Mouse (Mus musculus) spleen, embryonic (tissue): ENCODE measurements around the gene Stpg4.

Experiments used
- CTCF ChIA-PET: fragments of 350-600 bp; sonication (Branson Sonifier 250); formaldehyde crosslinking; loops from one replicate; lab custom pipeline; 2022; lab: Charles Lee

Stpg4 gene

DNA sequence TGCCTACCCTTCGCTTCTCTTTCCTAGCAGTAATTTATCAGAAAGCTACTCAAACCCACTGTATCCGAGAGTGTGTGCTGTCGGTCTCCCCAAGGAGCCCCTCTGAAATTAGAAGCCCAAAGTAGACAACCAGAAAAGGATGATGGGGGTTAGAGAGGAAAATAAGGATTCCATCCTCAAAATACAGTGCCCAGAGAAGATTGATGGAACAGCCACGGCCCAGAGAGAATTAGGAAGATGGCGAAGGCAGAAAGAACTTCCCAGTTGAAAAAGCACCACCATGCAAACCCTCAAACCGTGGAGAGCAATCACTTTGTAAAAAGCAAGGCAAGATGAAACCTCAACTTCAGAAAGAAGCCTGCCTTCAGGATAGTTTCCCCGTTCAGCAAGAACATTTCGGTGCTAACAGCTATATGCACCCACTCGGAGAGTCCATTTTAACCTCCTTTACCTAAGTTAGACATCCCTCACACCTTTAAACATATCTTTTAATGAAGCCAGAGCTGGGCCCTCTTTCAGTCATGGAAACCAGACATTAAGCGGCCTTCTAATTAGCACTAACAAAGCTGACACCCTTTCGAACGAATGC lies 20.2 kb upstream of the Stpg4 start:
- CTCF ChIA-PET: interaction anchor here (0.7 kb wide), 2 partner anchors 9 to 87 kb away, joined by 4 to 5 read pairs; no protein-coding TSS in a partner anchor

DNA sequence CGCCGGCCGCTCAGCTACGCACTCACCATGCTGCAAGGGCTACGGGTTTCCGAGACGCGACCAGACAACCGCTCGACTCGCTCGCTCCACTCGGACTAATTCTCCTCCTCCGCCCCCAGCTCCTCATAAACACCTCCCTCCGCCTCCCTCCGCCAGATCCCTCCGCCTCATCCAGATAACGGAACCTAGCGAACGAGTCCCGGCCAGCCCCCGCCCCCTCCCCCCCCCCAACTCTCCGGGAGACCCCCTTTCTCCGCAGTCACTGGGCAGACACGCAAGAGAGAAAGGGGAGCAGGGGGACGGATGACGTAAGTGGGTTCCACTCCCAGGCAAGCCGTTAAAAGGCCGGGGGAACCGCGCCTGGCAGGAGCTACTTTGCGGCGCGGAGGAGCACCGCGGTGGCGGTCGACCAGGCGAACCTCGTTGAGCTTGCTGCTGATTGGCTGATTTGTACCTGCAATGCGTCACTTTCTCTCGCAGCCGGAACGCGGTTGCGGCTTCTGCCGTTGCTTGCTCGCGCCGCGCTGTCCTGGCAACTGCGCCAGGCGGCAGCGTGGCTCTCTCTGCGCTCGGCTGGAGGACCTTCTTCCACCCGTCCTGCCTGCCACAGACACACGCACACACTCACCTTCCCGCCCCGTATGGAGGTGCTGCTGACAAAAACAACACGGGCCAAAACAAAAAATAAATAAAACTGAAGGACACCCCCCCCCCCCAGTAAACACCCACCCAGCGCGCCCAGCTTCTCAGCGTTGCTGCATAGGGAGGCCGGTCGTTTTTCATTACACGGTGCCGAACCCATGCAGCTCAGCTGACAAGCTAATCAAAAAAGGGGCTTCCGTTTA lies 19.4 kb upstream of the Stpg4 start, which contains the start of gene Calm2:
Gene Calm2, minus strand, starts transcription at position 169 of the 845 bp plus-strand sequence.
- CTCF ChIA-PET: interaction anchor here (0.7 kb wide), 2 partner anchors 10 to 86 kb away, joined by 4 to 5 read pairs; no protein-coding TSS in a partner anchor

GRCm38 (mm10) chr17:87445917-87446766 lies 18.6 kb upstream of the Stpg4 start:
- CTCF ChIA-PET: no interaction called here

GRCm38 (mm10) chr17:87445337-87445916 lies 17.9 kb upstream of the Stpg4 start:
- CTCF ChIA-PET: no interaction called here

DNA sequence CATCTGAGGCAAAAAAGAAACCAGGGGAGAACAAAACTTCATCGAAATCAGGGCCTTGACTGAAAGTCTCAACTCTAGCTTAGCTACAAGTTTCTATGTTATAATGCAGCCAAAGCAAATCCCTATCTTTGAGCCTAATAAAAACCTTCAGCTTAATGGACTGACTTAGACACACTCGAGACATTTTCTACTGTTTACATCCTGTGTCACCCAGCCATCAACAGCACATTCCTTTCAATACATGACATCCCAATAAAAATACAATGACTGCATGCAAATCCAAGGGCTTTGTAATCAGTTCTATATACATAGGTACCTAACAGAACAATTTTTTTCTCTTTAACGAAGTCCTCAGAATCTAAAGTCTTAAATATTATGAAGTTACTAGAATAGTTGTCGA lies 17.2 kb upstream of the Stpg4 start:
- CTCF ChIA-PET: no interaction called here

- CTCF ChIA-PET: no interaction called here
These were observed 14.0 kb upstream of the Stpg4 start for GRCm38 (mm10) chr17:87441537-87441936.

DNA sequence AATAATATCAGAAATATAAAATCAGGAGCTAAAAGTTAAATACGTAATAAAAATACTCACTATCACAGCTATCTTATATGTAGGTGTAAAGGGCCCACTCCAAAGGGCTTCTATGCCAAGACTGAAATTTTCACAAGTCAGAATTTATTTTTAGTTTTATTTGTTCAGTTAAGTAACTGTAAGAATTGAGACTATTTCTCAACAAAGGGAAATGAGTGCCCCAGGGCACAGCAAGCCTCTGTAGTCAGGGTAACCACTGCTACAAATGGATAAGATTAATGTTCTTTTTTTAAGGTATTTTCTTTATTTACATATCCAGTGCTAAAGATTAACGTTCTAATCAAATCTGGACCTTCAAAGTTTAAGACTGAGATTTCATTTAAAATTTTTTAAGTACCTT lies 11.9 kb upstream of the Stpg4 start:
- CTCF ChIA-PET: no interaction called here

DNA sequence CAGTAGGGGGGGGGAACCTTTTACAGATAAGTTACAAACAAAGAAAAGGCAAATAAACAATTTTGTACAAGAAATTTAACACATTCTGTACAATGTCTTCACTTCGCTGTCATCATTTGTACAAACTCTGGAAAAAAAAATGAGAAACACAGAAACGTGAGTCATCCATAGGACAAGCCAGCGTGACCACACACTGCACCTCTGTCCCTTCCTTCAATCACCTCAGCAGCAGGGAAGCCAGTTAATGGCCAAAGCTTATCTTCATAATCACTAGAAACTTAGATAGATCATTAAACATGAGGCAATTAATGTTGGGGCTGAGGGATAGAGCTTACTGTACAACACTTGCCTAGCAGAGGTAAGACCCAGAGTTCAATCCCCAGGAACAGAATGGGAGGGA lies 6.4 kb upstream of the Stpg4 start:
- CTCF ChIA-PET: no interaction called here

DNA sequence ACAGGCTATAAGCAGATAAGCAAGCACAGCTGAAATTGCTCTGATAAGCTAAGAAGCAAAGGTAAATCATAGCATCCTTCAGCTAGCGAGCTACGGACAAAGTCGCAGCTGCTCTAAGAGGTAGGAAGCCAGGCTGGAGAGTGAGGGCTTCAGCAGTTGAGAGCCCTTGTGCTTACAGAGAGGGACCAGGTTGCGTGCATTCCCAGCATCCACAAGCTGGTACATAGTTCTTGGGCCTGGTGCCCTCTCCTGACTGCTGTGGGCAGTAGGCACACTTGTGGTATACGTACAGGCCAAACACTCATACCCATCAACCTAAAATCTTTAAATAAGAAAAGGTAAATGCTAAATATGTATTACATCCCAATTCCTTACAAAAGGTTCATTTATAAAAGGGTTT lies 5.2 kb upstream of the Stpg4 start:
- CTCF ChIA-PET: no interaction called here

DNA sequence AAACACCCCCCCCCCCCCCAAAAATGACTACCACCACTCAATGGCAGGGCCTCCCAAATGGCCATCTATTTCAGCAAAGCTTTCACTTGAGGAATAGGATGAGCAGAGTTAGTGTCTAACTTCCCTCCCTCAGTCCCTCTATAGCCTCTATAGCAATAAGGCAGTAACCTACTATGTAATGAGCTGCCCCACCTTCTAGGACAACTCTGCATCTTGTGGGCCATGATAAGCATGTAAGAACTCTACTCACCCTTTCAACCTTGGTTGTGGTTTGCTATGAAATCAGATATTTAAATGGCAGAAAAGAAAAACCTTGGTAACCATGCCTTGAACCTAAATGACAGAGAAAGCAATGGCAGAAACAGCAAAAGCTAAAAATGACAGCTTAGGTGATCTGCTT lies 4.8 kb upstream of the Stpg4 start:
- CTCF ChIA-PET: no interaction called here

DNA sequence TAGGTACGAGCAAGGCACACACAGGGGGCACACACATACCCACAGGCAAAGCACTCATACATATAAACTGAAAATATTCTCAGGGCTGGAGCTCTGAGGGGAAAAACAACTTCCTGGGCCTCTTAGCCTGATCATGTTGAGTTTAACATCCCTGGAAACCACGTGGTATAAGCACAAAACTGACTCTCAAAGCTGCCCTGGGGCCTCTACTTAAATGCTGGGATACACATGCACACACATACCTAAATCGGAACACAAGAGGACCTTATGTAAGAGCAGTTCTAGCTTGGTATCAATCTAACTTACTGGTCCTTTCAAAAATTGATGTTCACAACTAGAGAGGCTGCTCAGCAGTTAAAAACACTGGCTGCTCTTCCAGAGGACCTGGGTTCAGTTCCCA lies 1.9 kb upstream of the Stpg4 start:
- CTCF ChIA-PET: interaction anchor here (0.7 kb wide), 1 partner anchor 173 kb away, joined by 3 read pairs; no protein-coding TSS in a partner anchor

- CTCF ChIA-PET: no interaction called here
These were observed 9.5 kb downstream of the Stpg4 start for GRCm38 (mm10) chr17:87418082-87418481.

DNA sequence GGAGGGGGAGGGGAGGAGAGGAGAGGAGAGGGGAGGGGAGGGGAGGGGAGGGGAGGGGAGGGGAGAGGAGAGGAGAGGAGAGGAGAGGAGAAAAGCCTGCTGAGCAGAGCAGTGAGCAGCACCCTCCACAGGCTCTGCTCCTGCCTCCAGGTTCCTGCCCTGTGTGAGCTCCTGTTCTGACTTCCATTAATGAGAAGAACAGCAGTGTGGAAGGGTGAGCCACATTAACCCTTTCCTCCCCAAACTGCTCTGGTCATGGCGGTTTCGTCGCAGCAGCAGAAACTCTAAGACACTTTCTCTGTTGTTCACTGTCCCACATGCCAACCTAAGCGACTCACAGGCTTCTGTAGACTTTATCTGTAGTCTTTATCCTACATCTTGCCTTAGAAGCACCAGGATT lies 20.9 kb downstream of the Stpg4 start:
- CTCF ChIA-PET: no interaction called here

DNA sequence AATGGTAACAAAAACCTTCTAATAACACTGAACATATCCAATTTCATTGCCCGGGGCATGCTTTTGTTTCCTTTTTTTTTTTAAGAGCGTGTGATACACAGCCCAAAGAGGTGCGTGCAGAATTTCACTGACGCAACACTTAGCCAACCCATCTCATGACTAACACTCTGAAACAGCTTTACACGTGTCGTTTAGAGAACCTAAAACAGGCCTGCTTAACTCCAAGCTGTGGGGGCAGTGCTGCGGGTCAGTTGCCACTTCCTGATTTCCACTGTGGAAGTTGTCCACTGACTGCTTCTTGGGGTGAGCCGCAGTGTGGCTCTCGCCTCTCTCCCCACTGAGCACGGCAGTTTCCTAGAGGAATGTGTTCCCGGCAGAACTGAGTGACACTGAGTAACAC lies 22.0 kb downstream of the Stpg4 start:
- CTCF ChIA-PET: no interaction called here

DNA sequence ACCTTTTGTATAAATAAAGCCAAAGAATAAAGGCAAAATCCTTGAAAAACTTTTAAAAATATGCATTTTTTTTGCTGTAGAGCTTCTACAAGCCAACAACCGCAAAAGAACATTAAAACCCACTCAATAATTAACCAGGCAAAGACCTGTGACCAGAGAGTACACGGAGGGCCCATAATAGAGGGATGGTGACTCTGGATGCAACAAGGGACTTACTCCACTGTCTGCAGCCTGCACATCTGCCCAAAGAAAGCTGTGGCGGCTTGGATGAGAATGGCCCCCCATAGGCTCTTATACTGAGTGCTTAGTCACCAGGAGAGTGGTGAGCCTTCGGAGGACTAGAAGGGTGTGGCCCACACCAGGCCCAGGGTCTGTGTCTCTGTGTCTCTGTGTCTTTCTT lies 24.1 kb downstream of the Stpg4 start:
- CTCF ChIA-PET: no interaction called here

- CTCF ChIA-PET: no interaction called here
These were observed 25.1 kb downstream of the Stpg4 start for GRCm38 (mm10) chr17:87402444-87402843.

GRCm38 (mm10) chr17:87397088-87397487 lies 30.5 kb downstream of the Stpg4 start:
- CTCF ChIA-PET: no interaction called here

DNA sequence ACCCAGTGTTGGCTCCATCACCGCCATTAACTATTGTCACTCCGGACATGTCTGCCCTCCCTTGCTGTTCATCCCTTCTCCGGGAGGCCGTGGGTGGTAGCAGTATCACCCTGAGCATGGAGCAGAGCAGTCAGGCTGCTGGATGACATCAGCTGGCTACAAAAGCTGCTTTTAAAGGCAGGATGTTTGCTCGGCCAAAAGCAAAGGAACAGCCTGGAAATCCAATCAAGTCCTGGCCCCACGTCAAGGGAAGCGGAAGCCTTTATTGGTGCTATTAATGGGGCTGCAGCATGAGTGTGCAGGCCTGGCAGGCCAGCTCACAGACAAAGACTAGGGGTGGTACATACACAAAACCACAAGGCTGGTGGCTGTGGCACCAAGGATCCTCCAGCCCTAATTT lies 36.3 kb downstream of the Stpg4 start:
- CTCF ChIA-PET: no interaction called here

GRCm38 (mm10) chr17:87387068-87387467 lies 40.5 kb downstream of the Stpg4 start:
- CTCF ChIA-PET: no interaction called here

DNA sequence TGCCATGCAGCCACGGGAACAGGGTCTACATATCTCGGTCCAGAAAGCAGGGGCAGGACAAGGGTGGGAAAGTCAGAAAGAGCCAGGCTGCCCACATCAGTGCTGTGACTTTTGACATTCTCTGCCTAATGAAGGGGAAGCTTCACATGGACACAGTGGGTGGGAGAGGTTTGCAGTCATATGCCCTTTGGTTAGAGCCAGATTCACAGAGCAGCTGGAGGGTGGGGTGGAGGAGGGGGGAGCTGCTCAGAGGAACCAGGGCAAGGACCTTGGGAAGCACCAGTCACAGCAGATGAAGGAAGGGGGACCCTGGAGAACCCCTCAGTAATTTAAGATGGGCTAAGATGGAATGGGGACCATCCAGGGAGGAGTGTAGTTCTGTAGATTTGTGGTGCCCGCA lies 41.7 kb downstream of the Stpg4 start:
- CTCF ChIA-PET: no interaction called here

GRCm38 (mm10) chr17:87380681-87381080 lies 46.9 kb downstream of the Stpg4 start:
- CTCF ChIA-PET: no interaction called here

- CTCF ChIA-PET: interaction anchor here (0.5 kb wide), 1 partner anchor 293 kb away, joined by 3 read pairs; no protein-coding TSS in a partner anchor
These were observed 47.7 kb downstream of the Stpg4 start for GRCm38 (mm10) chr17:87379821-87380220.
